Mouse (Mus musculus) liver, embryonic 14.5 days (tissue): Measurements from ENCODE around the gene Actrt2. TPM values are rescaled to one million over a fixed set of nuclear protein-coding genes. Genes with fewer than 3 reads are reported as not detected.

Experiments used
- ATAC-seq: fragments of 200-750 bp; cut with Nextera tagmentation; 2 replicates; pipeline ENCODE4 v1.8.0; 2017; ENCODE audit warnings: moderate number of reproducible peaks, mild to moderate bottlenecking, moderate library complexity; ENCODE audit not compliant: insufficient read depth
- DNase-seq, 3 experiments: peaks; one replicate each; pipeline ENCODE4 v3.0.0-alpha.2; 2012 to 2013; ENCODE audit warnings: low read depth in 3 of 3, low spot score in 3 of 3
- H3K27ac ChIP-seq: fragments of 300-500 bp; sonication (generic); 2 replicates; pipeline ENCODE4 v1.5.1; 2014; ENCODE audit warnings: moderate library complexity, mild to moderate bottlenecking, control low read depth, inconsistent platforms
- H3K27me3 ChIP-seq: fragments of 300-500 bp; sonication (generic); 2 replicates; pipeline ENCODE4 v1.6.1; 2014; ENCODE audit warnings: mild to moderate bottlenecking, low read length, moderate library complexity; ENCODE audit not compliant: control insufficient read depth, insufficient read depth
- H3K36me3 ChIP-seq: fragments of 300-500 bp; sonication (generic); replicated peaks from 2 replicates; pipeline ENCODE4 v1.6.1; 2014; ENCODE audit warnings: low read depth; ENCODE audit not compliant: control insufficient read depth, insufficient read depth
- H3K4me1 ChIP-seq, 2 experiments: fragments of 200-500 bp in 1 of 2; fragments of 300-500 bp in 1 of 2; sonication (generic) in 1 of 2; replicated peaks; 2 replicates each; pipeline ENCODE4 v1.6.1; 2012 to 2014; ENCODE audit warnings: antibody characterized with exemption in 1 of 2, inconsistent platforms in 1 of 2, low read length in 1 of 2; ENCODE audit not compliant: control insufficient read depth in 2 of 2, insufficient read depth in 2 of 2
- H3K4me2 ChIP-seq: fragments of 300-500 bp; sonication (generic); 2 replicates; pipeline ENCODE4 v1.6.1; 2014; ENCODE audit warnings: low read depth, mild to moderate bottlenecking, control low read depth, moderate library complexity
- H3K4me3 ChIP-seq, 2 experiments: fragments of 200-500 bp in 1 of 2; fragments of 300-500 bp in 1 of 2; sonication (generic) in 1 of 2; 2 replicates each; pipeline ENCODE4 v1.5.1; 2012 to 2014; ENCODE audit warnings: low read depth in 2 of 2, low read length in 2 of 2, mild to moderate bottlenecking in 2 of 2, control low read depth in 1 of 2, inconsistent platforms in 1 of 2, moderate library complexity in 1 of 2; ENCODE audit not compliant: insufficient read depth in 1 of 2
- H3K9ac ChIP-seq: fragments of 300-500 bp; sonication (generic); replicated peaks from 2 replicates; pipeline ENCODE4 v1.6.1; 2014; ENCODE audit warnings: mild to moderate bottlenecking, control low read depth, moderate library complexity
- H3K9me3 ChIP-seq: fragments of 300-500 bp; sonication (generic); 2 replicates; pipeline ENCODE4 v1.6.1; 2016; ENCODE audit warnings: low read length, mixed read lengths; ENCODE audit not compliant: control insufficient read depth
- CTCF ChIP-seq: IDR thresholded peaks from 2 replicates; pipeline ENCODE4 v1.5.1; 2016; ENCODE audit warnings: antibody characterized with exemption, low read depth, control low read depth
- EP300 ChIP-seq: IDR thresholded peaks from 2 replicates; pipeline ENCODE4 v1.6.1; 2016; ENCODE audit warnings: antibody characterized with exemption, low read depth
- WGBS: fragments of 180-500 bp; shearing (Covaris S2); extraction: QIAGEN DNeasy Blood & Tissue Kit; methylation state at CpG from one replicate; pipeline ENCODE4 v1.1.7; 2014; ENCODE audit not compliant: insufficient replicate concordance; 5-methylcytosine and 5-hydroxymethylcytosine counted together
- polyA plus RNA-seq, 2 experiments: library from polyadenylated mRNA; depleted of rRNA in 1 of 2; stranded (reverse) in 1 of 2; unstranded in 1 of 2; fragments of >200 nt; fragmentation: Nextera tagmentation in 1 of 2; extraction: Ambion mirVana in 1 of 2; gene quantifications; 2 replicates each; pipeline versions ENCODE4 v1.2.1 to v1.2.3; 2012 to 2014

Actrt2 gene
- polyA plus RNA-seq, 2 experiments, result not detected

GRCm38 (mm10) chr4:154662681-154663215 lies 4.9 kb downstream of the Actrt2 start:
- H3K27ac ChIP-seq, result no peak overlapping the region
- no peak overlapping the region for H3K9ac ChIP-seq
- no peaks in the 10 kb centered on the region for H3K27me3 ChIP-seq
- no peaks in the 10 kb centered on the region for H3K4me1 ChIP-seq
- TF ChIP-seq EP300 (no peak), CTCF (no peak)
- no peak overlapping the region for H3K4me3 ChIP-seq
- 46% methylated on average over 12 of the region's 12 CpGs for WGBS
- DNase-seq (no peak), ATAC-seq (no peak)
- no peak overlapping the region for H3K4me2 ChIP-seq
- H3K36me3 ChIP-seq, result no peaks in the 10 kb centered on the region
- H3K9me3 ChIP-seq, result no peaks in the 10 kb centered on the region

- TF ChIP-seq EP300 (no peak), CTCF (no peak)
These were observed 6.4 kb downstream of the Actrt2 start for GRCm38 (mm10) chr4:154661256-154661655.

GRCm38 (mm10) chr4:154660025-154660424 lies 7.6 kb downstream of the Actrt2 start:
- no peaks in the 10 kb centered on the region for H3K4me1 ChIP-seq
- no peak overlapping the region for H3K9ac ChIP-seq
- H3K36me3 ChIP-seq, result no peaks in the 10 kb centered on the region
- DNase-seq (no peak), ATAC-seq (no peak)
- no peaks in the 10 kb centered on the region for H3K9me3 ChIP-seq
- no peak overlapping the region for H3K4me3 ChIP-seq
- TF ChIP-seq EP300 (no peak), CTCF (no peak)
- no peaks in the 10 kb centered on the region for H3K27me3 ChIP-seq
- no peak overlapping the region for H3K4me2 ChIP-seq
- no peak overlapping the region for H3K27ac ChIP-seq

More at GRCm38 (mm10) chr4:154661256-154661655, 6.4 kb downstream of the Actrt2 start:
- no peaks in the 10 kb centered on the region for H3K9me3 ChIP-seq
- H3K27ac ChIP-seq, result no peak overlapping the region
- no peak for DNase-seq
- no peaks in the 10 kb centered on the region for H3K27me3 ChIP-seq
- H3K9ac ChIP-seq, result no peak overlapping the region
- 27% methylated on average over 6 of the region's 6 CpGs for WGBS
- no peaks in the 10 kb centered on the region for H3K36me3 ChIP-seq
- no peak overlapping the region for H3K4me2 ChIP-seq
- H3K4me1 ChIP-seq, result no peaks in the 10 kb centered on the region
- no peak for ATAC-seq
- no peak overlapping the region for H3K4me3 ChIP-seq

- H3K27ac ChIP-seq, result no peak overlapping the region
- H3K27me3 ChIP-seq, result no peaks in the 10 kb centered on the region
- H3K4me1 ChIP-seq, result no peaks in the 10 kb centered on the region
- no peak for DNase-seq
- WGBS, result 61% methylated on average over 15 of the region's 15 CpGs
- H3K9ac ChIP-seq, result no peak overlapping the region
- no peak overlapping the region for H3K4me3 ChIP-seq
- no peaks in the 10 kb centered on the region for H3K9me3 ChIP-seq
- no peak for ATAC-seq
- H3K4me2 ChIP-seq, result no peak overlapping the region
- no peaks in the 10 kb centered on the region for H3K36me3 ChIP-seq
- no peak for TF ChIP-seq EP300
- TF ChIP-seq CTCF, result no peak
These were observed 12.3 kb downstream of the Actrt2 start for GRCm38 (mm10) chr4:154655134-154655910.

- ATAC-seq (no peak), DNase-seq (no peak)
- Histone ChIP-seq H3K9me3 (no peaks in the 10 kb centered on the region), H3K4me2 (no peak overlapping the region), H3K27ac (no peak overlapping the region), H3K4me1 (no peaks in the 10 kb centered on the region), H3K27me3 (no peaks in the 10 kb centered on the region), H3K9ac (no peak overlapping the region), H3K4me3 (no peak overlapping the region), H3K36me3 (no peaks in the 10 kb centered on the region)
- no peak for TF ChIP-seq CTCF
- no peak for TF ChIP-seq EP300
- WGBS, result 25% methylated on average over 5 of the region's 5 CpGs
These were observed 15.2 kb downstream of the Actrt2 start for GRCm38 (mm10) chr4:154652494-154652893.
